Mouse (Mus musculus) CH12.LX (cell line): ENCODE data around the gene Sphk1. TPM values are rescaled to one million over a fixed set of nuclear protein-coding genes. Genes with fewer than 3 reads are reported as not detected.

ENCODE experiments used
- DNase-seq: peaks from one replicate; pipeline ENCODE4 v3.0.0-alpha.2; 2013; ENCODE audit errors: extremely low read depth
- H3K27ac ChIP-seq: 2 replicates; pipeline ENCODE4 v1.5.1; 2012; ENCODE audit warnings: low read depth, mild to moderate bottlenecking, control low read depth, moderate library complexity; ENCODE audit not compliant: insufficient read depth
- H3K27me3 ChIP-seq: replicated peaks from 2 replicates; pipeline ENCODE3; 2012; ENCODE audit warnings: inconsistent platforms
- H3K36me3 ChIP-seq, 2 experiments: replicated peaks in 1 of 2; 2 replicates each; pipeline versions ENCODE3 to v1.6.1; 2012; ENCODE audit warnings: inconsistent platforms in 1 of 2, low read length in 1 of 2, mild to moderate bottlenecking in 1 of 2, mixed read lengths in 1 of 2, moderate library complexity in 1 of 2; ENCODE audit not compliant: control insufficient read depth in 1 of 2, insufficient read depth in 1 of 2
- H3K4me1 ChIP-seq, 2 experiments: 2 replicates each; pipeline ENCODE4 v1.6.1; 2012; ENCODE audit warnings: inconsistent platforms in 1 of 2, moderate library complexity in 1 of 2; ENCODE audit not compliant: insufficient read depth in 2 of 2, control insufficient read depth in 1 of 2
- H3K4me2 ChIP-seq: 2 replicates; pipeline ENCODE4 v1.6.1; 2012; ENCODE audit warnings: low read depth, mild to moderate bottlenecking, control low read depth; ENCODE audit not compliant: poor library complexity, insufficient read depth, severe bottlenecking
- H3K4me3 ChIP-seq, 3 experiments: fragments of 150-350 bp in 1 of 3; sonication (generic) in 1 of 3; replicated peaks in 1 of 3; 2 replicates each; pipeline versions ENCODE3 to v1.5.1; 2011 to 2012; ENCODE audit warnings: low read depth in 2 of 3, low read length in 2 of 3, mild to moderate bottlenecking in 2 of 3, moderate library complexity in 2 of 3, control low read depth in 1 of 3, improper control_type of control experiment in 1 of 3, inconsistent platforms in 1 of 3, mixed read lengths in 1 of 3; ENCODE audit not compliant: poor library complexity in 1 of 3
- H3K79me2 ChIP-seq: replicated peaks from 2 replicates; pipeline ENCODE4 v1.6.1; 2012; ENCODE audit warnings: mild to moderate bottlenecking, moderate library complexity; ENCODE audit not compliant: control insufficient read depth, poor library complexity, insufficient read depth, severe bottlenecking; ENCODE audit errors: extremely low read depth
- H3K9ac ChIP-seq: 2 replicates; pipeline ENCODE4 v1.6.1; 2012; ENCODE audit warnings: low read depth, mild to moderate bottlenecking, control low read depth, moderate library complexity; ENCODE audit not compliant: insufficient read depth
- H3K9me3 ChIP-seq: replicated peaks from 2 replicates; pipeline ENCODE3; 2012; ENCODE audit warnings: low read length, inconsistent platforms, mixed read lengths
- CHD2 ChIP-seq: IDR thresholded peaks from 2 replicates; pipeline ENCODE4 v1.6.1; 2011; ENCODE audit warnings: low read length, improper control_type of control experiment
- E2F4 ChIP-seq: IDR thresholded peaks from 2 replicates; pipeline ENCODE4 v1.6.1; 2011; ENCODE audit warnings: low read depth, low read length, improper control_type of control experiment; ENCODE audit not compliant: insufficient replicate concordance
- EP300 ChIP-seq: IDR thresholded peaks from 2 replicates; pipeline ENCODE4 v1.6.1; 2011; ENCODE audit warnings: low read length, improper control_type of control experiment
- GABPA ChIP-seq: IDR thresholded peaks from 2 replicates; pipeline ENCODE4 v1.6.1; 2012; ENCODE audit warnings: low read depth, low read length, improper control_type of control experiment, inconsistent platforms; ENCODE audit not compliant: insufficient replicate concordance
- IRF4 ChIP-seq: IDR thresholded peaks from 2 replicates; pipeline ENCODE4 v1.6.1; 2014; ENCODE audit warnings: low read depth, mild to moderate bottlenecking, inconsistent platforms, low read length, improper control_type of control experiment
- JUND ChIP-seq: conservative IDR thresholded peaks from 2 replicates; pipeline ENCODE4 v1.6.1; 2011; ENCODE audit warnings: low read depth, low read length, improper control_type of control experiment
- MAX ChIP-seq: IDR thresholded peaks from 2 replicates; pipeline ENCODE4 v1.6.1; 2011; ENCODE audit warnings: low read length, improper control_type of control experiment
- MAZ ChIP-seq: IDR thresholded peaks from 2 replicates; pipeline ENCODE4 v1.6.1; 2012; ENCODE audit warnings: low read depth, mild to moderate bottlenecking, inconsistent platforms, low read length, improper control_type of control experiment, moderate library complexity
- MEF2A ChIP-seq: IDR thresholded peaks from 2 replicates; pipeline ENCODE4 v1.6.1; 2014; ENCODE audit warnings: low read depth, mild to moderate bottlenecking, inconsistent platforms, low read length, improper control_type of control experiment, borderline replicate concordance
- MXI1 ChIP-seq: IDR thresholded peaks from 2 replicates; pipeline ENCODE4 v1.6.1; 2011; ENCODE audit warnings: mild to moderate bottlenecking, low read depth, low read length, improper control_type of control experiment
- PAX5 ChIP-seq: IDR thresholded peaks from 2 replicates; pipeline ENCODE4 v1.6.1; 2012; ENCODE audit warnings: low read length, inconsistent platforms, mixed read lengths
- RAD21 ChIP-seq: IDR thresholded peaks from 2 replicates; pipeline ENCODE4 v1.6.1; 2011; ENCODE audit warnings: low read depth, mild to moderate bottlenecking, low read length, improper control_type of control experiment, moderate library complexity
- SIN3A ChIP-seq: IDR thresholded peaks from 2 replicates; pipeline ENCODE4 v1.6.1; 2012; ENCODE audit warnings: low read length, improper control_type of control experiment, inconsistent platforms
- TBP ChIP-seq: conservative IDR thresholded peaks from 2 replicates; pipeline ENCODE4 v1.6.1; 2011; ENCODE audit warnings: low read depth, low read length, improper control_type of control experiment
- UBTF ChIP-seq: IDR thresholded peaks from 2 replicates; pipeline ENCODE4 v1.6.1; 2012; ENCODE audit warnings: low read depth, mild to moderate bottlenecking, inconsistent platforms, low read length, improper control_type of control experiment, moderate library complexity
- ZC3H11A ChIP-seq: IDR thresholded peaks from 2 replicates; pipeline ENCODE4 v1.6.1; 2012; ENCODE audit warnings: low read depth, mild to moderate bottlenecking, inconsistent platforms, low read length, improper control_type of control experiment
- ZKSCAN1 ChIP-seq: IDR thresholded peaks from 2 replicates; pipeline ENCODE4 v1.6.1; 2012; ENCODE audit warnings: low read depth, inconsistent platforms, low read length, improper control_type of control experiment, borderline replicate concordance
- ZNF384 ChIP-seq: IDR thresholded peaks from 2 replicates; pipeline ENCODE4 v1.6.1; 2012; ENCODE audit warnings: low read depth, low read length, improper control_type of control experiment, inconsistent platforms
- dilution Hi-C: fragments of 300-500 bp; cut with MboI; formaldehyde crosslinking; loops from 2 replicates; pipeline ENCODE4 v1.14.3; 2020; ENCODE audit warnings: low sequenced_read_pairs; ENCODE audit not compliant: extremely low pct_unique_long_range_greater_than_20kb, extremely low pct_ligation_motif_present
- in situ Hi-C: fragments of 300-500 bp; cut with MboI; formaldehyde crosslinking; loops from 3 replicates; pipeline ENCODE4 v1.14.3; 2019; ENCODE audit warnings: low sequenced_read_pairs, low pct_ligation_motif_present, low pct_unique_long_range_greater_than_20kb, mixed read lengths
- polyA plus RNA-seq: library from polyadenylated mRNA; unstranded; fragments of >175 nt; gene quantifications from 2 replicates; pipeline ENCODE4 v1.2.1, GENCODE M21; 2012; ENCODE audit warnings: low read depth; ENCODE audit not compliant: insufficient read length
- total RNA-seq, 2 experiments: library from RNA; depleted of rRNA; stranded (reverse); fragments of 300-350 nt in 1 of 2; fragments of >200 nt in 1 of 2; gene quantifications; 2 replicates each; pipeline ENCODE4 v1.2.3; 2012 to 2014

Sphk1 gene
- total and polyA plus RNA-seq, 3 experiments: 0.50 to 2.1 (median 0.89) TPM

- no peak overlapping the region for H3K27ac ChIP-seq
- H3K4me3 ChIP-seq: no peak overlapping the region
- peaks cover 27% of the 10 kb centered on the region for H3K27me3 ChIP-seq
- TF ChIP-seq EP300 (no peak), ZNF384 (no peak), UBTF (no peak), MAZ (no peak), ZC3H11A (no peak), ZKSCAN1 (no peak), RAD21 (no peak), PAX5 (no peak), E2F4 (no peak), GABPA (no peak)
- TF ChIP-seq, all 38 proteins: peak for 0
- Histone ChIP-seq H3K79me2 (no peaks in the 10 kb centered on the region), H3K36me3 (no peaks in the 10 kb centered on the region), H3K9me3 (peaks cover 8% of the 10 kb centered on the region), H3K4me1 (peaks cover 0 to 3% of the 10 kb centered on the region in 2 experiments; a peak in 1 of 4 replicates), H3K4me2 (no peak overlapping the region), H3K9ac (no peak overlapping the region)
- dilution Hi-C loops (no loop called here), in situ Hi-C loops (no loop called here)
- DNase-seq: no peak
These were observed 19.3 kb upstream of the Sphk1 start for GRCm38 (mm10) chr11:116511301-116511868.

- peaks cover 8% of the 10 kb centered on the region for H3K9me3 ChIP-seq
- no peak for DNase-seq
These were observed 18.6 kb upstream of the Sphk1 start for GRCm38 (mm10) chr11:116512154-116512553.

More at GRCm38 (mm10) chr11:116512154-116512553, 18.6 kb upstream of the Sphk1 start:
- no peak overlapping the region for H3K4me2 ChIP-seq
- no peak overlapping the region for H3K4me3 ChIP-seq
- peaks cover 27% of the 10 kb centered on the region for H3K27me3 ChIP-seq
- no peaks in the 10 kb centered on the region for H3K36me3 ChIP-seq
- H3K79me2 ChIP-seq: no peaks in the 10 kb centered on the region
- dilution Hi-C loops: no loop called here
- TF ChIP-seq ZC3H11A (no peak), SIN3A (no peak), CHD2 (no peak), TBP (no peak), MEF2A (no peak), MAX (no peak), RAD21 (no peak), MXI1 (no peak), IRF4 (no peak), MAZ (no peak), JUND (no peak), ZKSCAN1 (no peak)
- H3K4me1 ChIP-seq: peaks cover 0 to 3% of the 10 kb centered on the region in 2 experiments; a peak in 1 of 4 replicates
- in situ Hi-C loops: no loop called here
- no peak overlapping the region for H3K9ac ChIP-seq
- H3K27ac ChIP-seq: no peak overlapping the region
